Comparison of ENCODE assay signal across 8 mouse cellular contexts in genomic region chr11:3132957-3133356, GRCm38 (mm10).
DNase-seq lines count a peak whose midpoint lies in the region; ATAC-seq and TF ChIP-seq lines count a peak whose summit lies in the region.
"Not testable (repeated sequence)": the region's sequence is repeated elsewhere in the genome, so short reads cannot be mapped to it uniquely, and the experiment has no call there.

No protein-coding gene starts in this region.

- not testable (repeated sequence) for H3K27ac ChIP-seq in forebrain, embryonic 15.5 days (replicated peaks); heart, embryonic 13.5 days (replicated peaks); hindbrain, postnatal 0 days; limb, embryonic 12.5 days; liver, postnatal 0 days (ENCODE audit: low read depth); midbrain, embryonic 13.5 days

- not testable (repeated sequence) for H3K27me3 ChIP-seq in forebrain, embryonic 15.5 days; heart, embryonic 13.5 days (replicated peaks); hindbrain, postnatal 0 days (ENCODE audit: insufficient read depth, low read length); limb, embryonic 12.5 days; liver, postnatal 0 days (ENCODE audit: insufficient read depth, low read length); midbrain, embryonic 13.5 days

- not testable (repeated sequence) for H3K4me3 ChIP-seq in forebrain, embryonic 15.5 days; heart, embryonic 13.5 days; hindbrain, postnatal 0 days (ENCODE audit: low read length); limb, embryonic 12.5 days (replicated peaks); liver, postnatal 0 days (ENCODE audit: low read depth, low read length); midbrain, embryonic 13.5 days (replicated peaks)

- H3K36me3 ChIP-seq in forebrain, embryonic 15.5 days; hindbrain, postnatal 0 days (ENCODE audit: insufficient read depth, low read length); liver, postnatal 0 days (replicated peaks; ENCODE audit: insufficient read depth, low read length): not testable (repeated sequence)
- H3K36me3 ChIP-seq in heart, embryonic 13.5 days = peaks cover 14% of the 10 kb centered on the region
- H3K36me3 ChIP-seq in limb, embryonic 12.5 days = peaks cover 21% of the 10 kb centered on the region
- H3K36me3 ChIP-seq in midbrain, embryonic 13.5 days = peaks cover 22% of the 10 kb centered on the region

- not testable (repeated sequence) for H3K4me2 ChIP-seq in forebrain, embryonic 15.5 days (replicated peaks); heart, embryonic 13.5 days; hindbrain, postnatal 0 days (ENCODE audit: low read depth, low read length); limb, embryonic 12.5 days; liver, postnatal 0 days (ENCODE audit: low read depth, low read length); midbrain, embryonic 13.5 days (replicated peaks)

- peak; percentile 33 to 67 for DNase-seq in adrenal gland, adult (ENCODE audit: inconsistent age in 2 of 2, low spot score in 1 of 2)
- DNase-seq in hindbrain, postnatal 0 days (ENCODE audit: low spot score); liver, postnatal 0 days: not testable (repeated sequence)
- DNase-seq in right cerebral cortex, postnatal 4 days = peak; percentile 32

- not testable (repeated sequence) for H3K9ac ChIP-seq in forebrain, embryonic 15.5 days (replicated peaks); heart, embryonic 13.5 days; hindbrain, postnatal 0 days (replicated peaks; ENCODE audit: low read length); limb, embryonic 12.5 days (replicated peaks); liver, postnatal 0 days (replicated peaks); midbrain, embryonic 13.5 days (replicated peaks)

- 0 out of 2 replicates have a peak, but pooled peaks have one; percentile 5 for ATAC-seq in forebrain, embryonic 15.5 days (replicated peaks)
- ATAC-seq in heart, embryonic 13.5 days (ENCODE audit: extremely low read depth, insufficient number of reproducible peaks, low FRiP score, low TSS enrichment) = peak; percentile 0; the same call in 1 of the 2 replicates
- peak; percentile 11; the same call in 1 of the 2 replicates for ATAC-seq in hindbrain, postnatal 0 days
- ATAC-seq in limb, embryonic 12.5 days (ENCODE audit: insufficient number of reproducible peaks, insufficient read depth, low FRiP score, low TSS enrichment, low read depth) = peak; percentile 7
- peak; percentile 8 for ATAC-seq in liver, postnatal 0 days
- peak; percentile 5; the same call in 1 of the 2 replicates for ATAC-seq in midbrain, embryonic 13.5 days

- not testable (repeated sequence) for H3K4me1 ChIP-seq in forebrain, embryonic 15.5 days; heart, embryonic 13.5 days; hindbrain, postnatal 0 days (ENCODE audit: insufficient read depth, low read length); limb, embryonic 12.5 days (replicated peaks); liver, postnatal 0 days (ENCODE audit: insufficient read depth); midbrain, embryonic 13.5 days (replicated peaks)

- TF ChIP-seq EP300 in liver, postnatal 0 days (IDR thresholded peaks at IDR 0.05; ENCODE audit: low read depth) = not testable (repeated sequence)

- peaks cover 15% of the 10 kb centered on the region for H3K9me3 ChIP-seq in forebrain, embryonic 15.5 days
- H3K9me3 ChIP-seq in heart, embryonic 13.5 days = peaks cover 21% of the 10 kb centered on the region
- H3K9me3 ChIP-seq in hindbrain, postnatal 0 days (ENCODE audit: low read length); liver, postnatal 0 days (ENCODE audit: low read length): not testable (repeated sequence)
- peaks cover 22% of the 10 kb centered on the region for H3K9me3 ChIP-seq in limb, embryonic 12.5 days
- peaks cover 21% of the 10 kb centered on the region for H3K9me3 ChIP-seq in midbrain, embryonic 13.5 days

- TF ChIP-seq CTCF in hindbrain, postnatal 0 days (IDR thresholded peaks at IDR 0.05; ENCODE audit: low read depth); liver, postnatal 0 days (IDR thresholded peaks at IDR 0.05; ENCODE audit: low read depth): not testable (repeated sequence)

- 87% methylated on average over 3 of the region's 3 CpGs for WGBS in forebrain, embryonic 15.5 days
- WGBS in heart, embryonic 13.5 days = 67% methylated on average over 3 of the region's 3 CpGs
- WGBS in hindbrain, postnatal 0 days = 91% methylated on average over 3 of the region's 3 CpGs
- WGBS in limb, embryonic 12.5 days = 86% methylated on average over 3 of the region's 3 CpGs
- 83% methylated on average over 3 of the region's 3 CpGs for WGBS in liver, postnatal 0 days (ENCODE audit: insufficient replicate concordance)
- 88% methylated on average over 3 of the region's 3 CpGs for WGBS in midbrain, embryonic 13.5 days
